Mouse (Mus musculus) retina, postnatal 1 day (tissue): Measurements from ENCODE around the gene Man1c1.

ENCODE experiments used
- DNase-seq: peaks from one replicate; pipeline ENCODE4 v3.0.0-alpha.2; 2012

Man1c1 gene

DNA sequence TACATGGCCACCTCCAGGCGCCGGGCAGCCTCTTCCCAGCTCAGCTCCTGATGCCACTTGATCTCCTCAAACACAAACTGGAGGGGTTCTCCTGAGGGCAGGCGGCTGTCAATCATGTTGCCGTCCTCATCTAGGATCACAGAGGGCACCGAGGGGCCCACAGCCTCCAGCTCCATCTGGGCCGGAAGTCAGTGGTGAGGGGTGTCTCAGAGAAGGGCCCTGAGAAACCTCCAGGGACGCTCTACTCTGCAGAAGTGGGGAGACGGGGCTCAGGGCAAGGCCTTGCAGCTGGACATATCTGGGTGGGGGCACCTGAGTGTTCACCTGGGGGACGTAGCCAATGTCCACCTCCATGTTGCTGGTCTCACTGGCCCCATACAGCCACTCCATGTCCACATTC lies 161.4 kb downstream of the Man1c1 start:
- DNase-seq: no peak

GRCm38 (mm10) chr4:134538997-134539580 lies 165.0 kb downstream of the Man1c1 start:
- peak; percentile 50 for DNase-seq

DNA sequence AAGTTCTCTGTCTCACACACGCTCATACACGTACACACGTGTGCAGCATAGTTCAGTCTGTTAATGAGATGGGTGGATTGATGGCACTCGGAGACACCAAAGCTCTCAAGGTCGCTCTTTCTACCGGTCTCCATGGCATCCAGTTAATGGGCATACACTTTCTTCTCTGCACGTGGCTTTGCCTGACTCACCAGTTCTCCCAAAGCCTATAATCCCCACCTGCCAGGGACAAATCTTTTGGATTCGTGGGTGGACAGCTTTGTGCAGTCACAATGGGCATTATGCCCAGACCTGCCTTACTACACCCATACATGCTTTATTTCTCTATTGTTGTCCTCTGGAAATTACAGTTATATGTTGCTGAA lies 168.3 kb downstream of the Man1c1 start:
- peak; percentile 34 for DNase-seq

DNA sequence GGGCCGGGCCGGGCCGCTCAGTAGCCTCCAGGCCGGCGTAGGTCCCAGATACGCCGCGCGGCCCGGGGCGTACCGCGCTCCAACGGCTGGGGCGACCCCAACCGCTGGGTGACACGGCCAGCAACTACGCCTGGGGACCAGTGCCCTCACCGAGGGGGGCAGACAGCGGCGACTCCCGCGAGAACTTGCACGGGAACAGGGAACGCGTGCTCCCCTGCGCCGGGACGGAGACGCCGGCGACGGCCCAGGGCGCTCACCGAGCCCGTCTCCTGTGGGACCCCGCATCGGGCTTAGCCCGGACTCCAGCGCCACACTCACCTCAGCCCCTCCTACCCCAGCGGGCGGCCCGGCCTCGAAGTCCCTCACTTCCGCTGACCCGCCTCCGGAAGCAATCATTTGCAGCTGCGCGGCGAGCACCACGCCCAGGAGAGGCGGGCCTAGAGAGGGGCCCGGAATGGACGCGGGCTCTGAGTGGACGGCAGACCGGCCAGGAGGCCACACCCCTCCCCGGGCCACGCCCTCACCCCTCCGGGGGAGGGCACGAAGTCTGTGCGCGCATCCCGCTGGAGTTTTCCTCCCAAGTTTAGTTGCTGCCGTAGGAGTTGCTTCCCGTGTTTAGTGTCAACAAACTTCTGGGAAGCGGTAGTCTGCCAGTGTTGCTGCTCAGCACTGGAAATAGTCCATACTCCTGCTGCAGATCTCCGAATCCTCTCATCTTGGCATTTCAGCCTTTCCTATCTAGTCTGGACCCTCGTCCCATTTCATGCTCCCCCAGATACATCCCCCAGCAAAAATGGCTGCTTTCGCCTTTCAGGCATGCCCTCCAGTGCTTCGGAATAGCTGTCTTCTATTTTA lies 168.9 kb downstream of the Man1c1 start, which contains the start of gene Mtfr1l:
Mtfr1l (minus strand) TSS at position 456 of the 855 bp plus-strand sequence.
- peak; percentile 98 for DNase-seq

DNA sequence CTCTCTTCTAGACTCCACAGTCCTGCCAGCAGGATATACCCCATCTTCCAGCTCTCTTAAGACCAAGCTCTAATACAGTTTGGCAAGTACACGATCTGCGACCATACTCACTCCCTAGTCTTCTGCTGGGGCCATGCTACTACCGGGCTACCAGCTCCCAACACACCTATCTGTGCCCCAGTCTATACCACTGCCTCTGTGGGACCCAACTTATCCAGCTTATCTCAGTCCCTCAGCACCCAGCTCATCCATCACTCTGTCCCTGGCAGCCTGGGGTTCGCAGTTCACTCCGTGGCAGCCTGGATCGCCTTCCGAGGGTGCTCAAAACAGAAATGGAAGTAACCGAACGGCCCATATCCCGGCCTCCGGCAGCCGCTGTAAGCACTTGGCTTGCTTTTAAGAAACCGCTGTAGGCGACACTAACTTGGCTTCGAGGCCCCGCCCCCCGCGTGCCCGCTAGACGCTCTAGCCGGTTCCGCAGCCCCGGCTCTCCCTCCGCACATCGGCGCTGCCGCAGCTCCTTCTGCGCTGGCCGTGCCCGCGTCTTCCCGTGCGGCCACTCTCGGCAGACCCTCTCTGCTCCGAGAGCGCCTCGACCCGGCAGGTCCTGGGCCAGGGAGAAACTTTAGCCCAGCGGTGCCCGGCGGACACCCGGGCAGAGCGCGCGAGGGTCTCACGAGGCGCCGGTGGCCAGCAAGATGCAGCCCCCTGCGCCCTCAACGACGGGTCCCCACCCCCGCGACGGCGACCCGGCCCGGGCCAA lies 169.8 kb downstream of the Man1c1 start:
- DNase-seq: peak; percentile 62

DNA sequence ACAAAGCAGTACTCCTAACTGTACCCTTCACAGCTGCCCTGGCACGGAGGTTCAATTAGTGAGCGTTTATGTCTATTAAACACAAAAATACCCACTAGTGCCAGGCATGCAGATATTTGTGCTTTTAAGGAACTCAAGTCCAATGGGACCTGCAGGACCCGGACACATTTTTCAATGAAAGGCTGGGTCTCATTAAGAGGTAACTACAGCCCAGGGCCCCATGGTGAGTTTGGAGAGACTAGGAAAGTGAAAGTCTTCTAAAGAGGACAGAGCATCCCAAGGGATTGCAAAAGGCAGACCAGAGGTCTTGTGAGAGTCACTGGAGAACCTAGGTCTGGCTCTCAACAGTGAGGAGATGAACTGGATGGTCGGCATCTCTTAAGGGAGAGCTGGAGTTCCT lies 170.7 kb downstream of the Man1c1 start:
- DNase-seq: no peak

- DNase-seq: no peak
Measured at GRCm38 (mm10) chr4:134532928-134533327, 171.2 kb downstream of the Man1c1 start.

DNA sequence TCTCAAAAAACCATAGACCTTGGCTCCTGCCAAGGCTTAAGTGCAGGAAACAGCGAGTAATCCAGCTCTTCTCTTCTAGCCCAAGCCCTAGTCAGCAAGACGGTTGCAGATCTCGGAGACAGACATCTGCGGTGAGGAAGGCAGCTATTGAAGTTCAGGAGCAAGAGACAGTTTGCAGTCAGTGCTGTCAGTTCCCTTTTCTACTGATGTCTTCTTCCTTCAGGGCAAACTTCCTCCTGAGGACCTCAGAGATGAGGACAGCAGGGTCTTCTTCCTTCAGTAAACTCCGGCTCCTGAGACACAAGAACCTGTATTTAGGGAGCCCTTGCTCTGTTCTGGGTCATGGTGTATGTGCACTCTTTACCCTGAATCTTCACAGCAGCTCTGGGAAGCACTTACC lies 177.9 kb downstream of the Man1c1 start:
- no peak for DNase-seq

GRCm38 (mm10) chr4:134525806-134526205 lies 178.3 kb downstream of the Man1c1 start:
- DNase-seq: peak; percentile 25

DNA sequence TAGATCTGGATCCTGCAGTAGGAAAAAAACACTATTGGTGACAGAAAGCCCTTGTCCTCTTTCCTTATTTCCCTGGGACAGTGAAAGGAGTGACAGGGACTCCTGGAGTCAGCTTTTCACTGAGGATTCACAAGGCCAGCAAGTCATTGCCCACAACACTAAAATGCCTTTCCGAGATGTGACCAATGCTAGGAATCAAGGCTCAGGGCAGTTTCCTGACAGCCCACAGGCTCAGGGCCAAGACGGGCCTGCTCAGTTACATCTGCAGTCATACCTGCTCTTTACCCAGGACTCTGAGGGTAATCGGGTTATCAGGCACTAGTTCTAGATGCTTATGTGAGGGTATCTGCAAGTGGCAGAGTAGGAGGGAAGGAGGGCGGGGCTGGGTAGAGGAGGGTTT lies 180.6 kb downstream of the Man1c1 start:
- DNase-seq: no peak

DNA sequence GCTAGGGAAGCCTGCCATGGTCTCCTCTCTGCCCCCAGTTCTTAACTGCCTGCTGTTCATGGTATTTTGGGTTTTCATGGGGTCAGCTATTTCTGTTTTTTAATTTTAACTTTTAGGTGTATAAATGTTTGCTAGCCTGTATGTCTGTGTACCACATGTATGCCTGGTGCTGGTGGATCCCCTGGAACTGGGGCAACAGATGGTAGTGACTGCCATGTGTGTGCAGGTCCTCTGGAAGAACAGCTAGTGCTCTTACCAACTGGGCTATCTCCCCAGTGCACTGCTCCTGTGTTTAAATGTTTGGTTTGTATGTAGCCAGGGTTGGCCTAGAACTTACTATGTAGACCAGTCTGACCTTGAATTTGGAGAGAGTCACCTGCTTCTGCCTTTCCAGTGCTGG lies 184.8 kb downstream of the Man1c1 start:
- DNase-seq: no peak

DNA sequence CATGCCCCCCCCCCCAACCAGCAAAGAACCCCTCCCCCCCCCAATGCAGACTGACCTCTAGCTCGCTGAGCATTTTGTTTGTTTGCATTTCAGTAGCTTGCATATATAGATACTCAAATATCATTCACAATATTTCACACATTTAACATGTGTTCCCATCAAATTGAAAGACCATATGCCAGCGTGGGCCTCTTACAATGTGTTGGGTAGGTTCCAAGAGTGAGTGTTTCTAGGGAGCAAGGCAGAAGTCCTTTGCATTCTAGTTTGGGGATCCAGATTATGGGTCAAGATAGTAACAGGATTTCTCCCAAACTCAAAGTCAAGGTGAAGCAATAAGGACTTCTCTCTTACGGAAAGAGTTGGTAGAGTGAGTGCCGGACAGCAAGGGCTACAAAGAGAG lies 185.5 kb downstream of the Man1c1 start:
- DNase-seq: no peak

GRCm38 (mm10) chr4:134517719-134518118 lies 186.4 kb downstream of the Man1c1 start:
- no peak for DNase-seq

- no peak for DNase-seq
Measured at GRCm38 (mm10) chr4:134516981-134517380, 187.1 kb downstream of the Man1c1 start.

- no peak for DNase-seq
Measured at GRCm38 (mm10) chr4:134515614-134516013, 188.5 kb downstream of the Man1c1 start.

DNA sequence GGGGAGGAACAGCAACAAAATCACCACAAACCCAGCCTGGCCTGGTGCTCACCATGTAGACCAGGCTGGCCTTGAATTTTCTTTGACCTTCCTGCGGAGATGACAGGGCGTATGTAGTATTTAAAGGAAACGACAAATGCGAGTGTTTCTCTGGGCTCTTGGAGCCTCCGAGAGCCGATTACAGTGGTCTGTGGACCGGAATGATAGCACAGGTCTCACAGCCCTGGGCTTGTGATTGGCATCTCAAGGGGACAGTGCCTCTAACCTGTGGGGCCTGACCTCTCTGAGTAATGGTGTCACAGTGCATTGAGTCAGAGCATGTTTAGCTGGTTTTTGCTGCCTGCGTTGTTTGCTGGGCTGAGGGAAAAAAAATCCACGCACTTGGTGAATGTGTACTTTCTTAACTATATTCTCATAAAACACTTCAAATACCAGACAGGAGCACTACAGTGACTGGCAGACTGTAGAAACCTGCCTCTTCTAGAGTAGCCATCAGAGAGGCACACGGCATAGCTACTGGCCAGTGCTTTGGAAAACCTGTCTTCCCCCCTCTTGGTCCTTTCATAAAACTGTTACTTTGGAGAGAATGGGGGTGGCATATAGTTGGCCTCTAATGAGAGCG lies 189.7 kb downstream of the Man1c1 start:
- DNase-seq: no peak

DNA sequence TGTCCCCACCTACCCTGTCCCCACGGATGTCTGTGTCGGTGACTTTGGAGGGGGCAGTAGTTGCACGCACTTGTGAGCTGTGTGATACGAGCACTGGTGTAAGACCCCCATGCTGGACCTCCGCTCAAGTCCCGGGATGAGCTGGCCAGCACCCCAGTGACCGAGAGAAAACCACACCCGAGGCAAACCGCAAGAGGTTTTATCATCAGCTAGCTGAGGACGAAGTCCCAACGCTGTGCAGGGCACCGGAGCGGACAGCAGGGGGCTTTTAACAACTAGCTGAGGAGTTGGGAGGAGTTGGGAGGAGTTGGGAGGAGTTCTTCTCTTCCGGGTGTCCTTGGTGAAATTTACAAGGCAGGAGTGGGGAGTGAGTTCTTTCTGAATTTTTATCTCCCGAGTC lies 191.3 kb downstream of the Man1c1 start:
- peak; percentile 69 for DNase-seq

DNA sequence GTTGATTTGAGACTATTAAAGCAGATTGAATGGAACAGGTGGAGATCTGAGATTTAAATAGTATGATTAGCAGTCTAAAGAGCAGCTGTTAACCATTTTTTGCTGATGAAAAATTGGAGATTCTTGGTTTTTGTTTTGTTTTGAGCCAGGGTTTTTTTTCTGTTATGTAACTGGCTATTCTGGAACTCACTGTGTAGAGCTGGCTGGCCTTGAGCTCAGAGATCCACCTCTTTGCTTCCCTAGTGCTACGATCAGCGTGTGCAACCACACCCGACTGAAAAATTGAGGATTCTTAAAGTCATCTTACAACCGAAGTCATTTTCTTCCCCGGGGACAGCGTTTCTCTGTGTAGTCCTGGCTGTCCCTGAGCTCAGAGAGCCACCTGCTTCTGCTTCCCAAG lies 192.4 kb downstream of the Man1c1 start:
- DNase-seq: no peak
